Mouse (Mus musculus): ENCODE data around the gene Fam83e. TPM values are rescaled to one million over a fixed set of nuclear protein-coding genes. Genes with fewer than 3 reads are reported as not detected.

Fam83e gene
- polyA plus RNA-seq, 1 experiment from 2014 or later: 0.47 TPM

DNA sequence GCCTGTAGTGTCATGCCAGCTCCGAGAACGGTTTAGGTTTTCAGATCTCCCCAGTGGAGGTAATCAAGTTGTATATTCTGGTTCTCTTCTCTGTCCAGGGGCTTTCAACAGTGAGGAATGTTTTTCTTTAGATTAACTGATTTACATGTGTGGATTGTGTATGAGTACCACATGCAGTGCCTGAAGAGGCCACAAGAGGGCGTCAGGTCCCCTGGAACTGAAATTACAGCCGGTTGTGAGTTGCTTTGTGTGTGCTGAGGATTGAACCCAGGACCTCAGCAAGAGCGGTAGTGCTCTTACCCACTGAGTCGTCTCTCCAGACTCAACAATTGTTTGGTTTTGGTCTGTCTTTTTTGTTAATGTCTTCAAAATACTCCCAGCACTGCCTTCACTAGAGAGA, 25.5 kb downstream of the Fam83e start:
- H3K4me3 ChIP-seq (replicated peaks): no peak overlapping the region
- no peak overlapping the region for H3K4me2 ChIP-seq
- 57% methylated on average over 6 of the region's 6 CpGs for WGBS (ENCODE audit: insufficient replicate concordance)
- no peaks in the 10 kb centered on the region for H3K9me3 ChIP-seq (replicated peaks)
- DNase-seq: no peak
- H3K36me3 ChIP-seq: no peaks in the 10 kb centered on the region
- H3K9ac ChIP-seq: no peak overlapping the region
- H3K27ac ChIP-seq: no peak overlapping the region
- ATAC-seq (ENCODE audit: low read depth): no peak
- no peaks in the 10 kb centered on the region for H3K27me3 ChIP-seq
- H3K4me1 ChIP-seq (replicated peaks): peaks cover 12% of the 10 kb centered on the region

DNA sequence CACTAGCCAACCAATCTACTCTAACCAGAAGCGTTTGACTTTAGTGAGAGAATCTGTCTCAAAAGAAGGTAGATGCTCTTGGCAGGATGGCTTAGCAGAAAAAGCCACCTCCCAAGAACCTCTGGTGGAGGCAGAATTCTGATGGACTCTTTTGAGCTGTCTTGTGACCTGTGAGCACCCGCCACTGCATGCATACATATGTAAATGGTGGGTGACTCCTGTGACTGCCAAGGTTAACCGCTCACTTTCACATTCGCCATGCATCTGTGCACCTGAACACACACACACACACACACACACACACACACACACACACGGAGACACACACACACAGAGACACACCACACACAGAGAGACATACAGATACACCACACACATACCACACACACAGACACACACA, 26.4 kb downstream of the Fam83e start:
- Histone ChIP-seq H3K4me1 (replicated peaks) (peaks cover 4% of the 10 kb centered on the region; the same call in 1 of the 2 replicates), H3K4me3 (replicated peaks) (no peak overlapping the region), H3K9ac (no peak overlapping the region), H3K27ac (no peak overlapping the region), H3K27me3 (no peaks in the 10 kb centered on the region), H3K4me2 (no peak overlapping the region), H3K9me3 (replicated peaks) (no peaks in the 10 kb centered on the region), H3K36me3 (no peaks in the 10 kb centered on the region)
- ATAC-seq (ENCODE audit: low read depth) (no peak), DNase-seq (no peak)
- WGBS (ENCODE audit: insufficient replicate concordance): 73% methylated on average over 5 of the region's 5 CpGs

DNA sequence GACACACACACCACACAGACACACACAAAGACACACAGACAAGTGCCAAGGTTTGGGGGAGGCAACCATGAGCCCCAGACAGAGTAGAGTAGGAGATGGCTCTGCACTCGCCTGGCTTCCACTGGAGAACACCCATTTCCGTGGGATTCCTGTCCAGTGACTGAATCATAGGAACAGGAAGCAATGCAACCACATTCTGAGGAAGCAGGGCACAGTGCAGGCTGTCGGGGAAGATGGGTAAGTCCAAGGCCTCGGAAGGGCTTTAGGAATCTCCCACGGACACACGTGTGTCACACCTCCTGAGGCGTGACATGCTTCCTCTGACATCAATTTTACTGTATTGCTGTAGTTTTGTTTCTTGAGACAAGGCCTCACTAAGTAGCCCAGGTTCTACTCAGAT, 27.1 kb downstream of the Fam83e start:
- no peak overlapping the region for H3K4me2 ChIP-seq
- no peaks in the 10 kb centered on the region for H3K36me3 ChIP-seq
- 42% methylated on average over 7 of the region's 7 CpGs for WGBS (ENCODE audit: insufficient replicate concordance)
- H3K4me1 ChIP-seq (replicated peaks): peaks cover 4% of the 10 kb centered on the region; the same call in 1 of the 2 replicates
- no peaks in the 10 kb centered on the region for H3K27me3 ChIP-seq
- no peak overlapping the region for H3K27ac ChIP-seq
- H3K9me3 ChIP-seq (replicated peaks): no peaks in the 10 kb centered on the region
- no peak overlapping the region for H3K4me3 ChIP-seq (replicated peaks)
- DNase-seq (no peak), ATAC-seq (ENCODE audit: low read depth) (no peak)
- no peak overlapping the region for H3K9ac ChIP-seq

DNA sequence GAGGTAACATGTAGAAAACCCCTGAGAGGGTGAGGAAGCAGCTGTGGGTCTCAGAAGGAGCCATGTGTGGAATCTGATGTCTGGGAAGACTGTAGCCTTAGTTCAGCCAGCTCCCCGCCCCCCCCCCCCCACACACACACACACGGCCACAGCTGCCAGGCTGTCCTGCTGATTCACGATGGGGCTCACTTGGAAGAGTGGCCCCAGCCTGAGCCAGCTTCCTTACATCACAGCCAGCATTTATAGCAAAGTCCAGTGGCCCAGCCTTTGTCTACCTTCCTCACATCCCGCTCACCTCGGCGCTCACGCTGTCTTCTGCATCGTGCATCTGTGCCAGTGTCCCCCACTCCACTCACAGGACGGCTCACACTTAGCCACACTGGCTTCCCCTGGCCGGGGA, 28.4 kb downstream of the Fam83e start:
- H3K36me3 ChIP-seq: no peaks in the 10 kb centered on the region
- no peak overlapping the region for H3K4me3 ChIP-seq (replicated peaks)
- H3K4me2 ChIP-seq: no peak overlapping the region
- ATAC-seq (ENCODE audit: low read depth) (no peak), DNase-seq (no peak)
- 37% methylated on average over 10 of the region's 10 CpGs for WGBS (ENCODE audit: insufficient replicate concordance)
- H3K9ac ChIP-seq: no peak overlapping the region
- H3K4me1 ChIP-seq (replicated peaks): peaks cover 4% of the 10 kb centered on the region; the same call in 1 of the 2 replicates
- H3K27ac ChIP-seq: no peak overlapping the region
- no peaks in the 10 kb centered on the region for H3K9me3 ChIP-seq (replicated peaks)
- no peaks in the 10 kb centered on the region for H3K27me3 ChIP-seq

DNA sequence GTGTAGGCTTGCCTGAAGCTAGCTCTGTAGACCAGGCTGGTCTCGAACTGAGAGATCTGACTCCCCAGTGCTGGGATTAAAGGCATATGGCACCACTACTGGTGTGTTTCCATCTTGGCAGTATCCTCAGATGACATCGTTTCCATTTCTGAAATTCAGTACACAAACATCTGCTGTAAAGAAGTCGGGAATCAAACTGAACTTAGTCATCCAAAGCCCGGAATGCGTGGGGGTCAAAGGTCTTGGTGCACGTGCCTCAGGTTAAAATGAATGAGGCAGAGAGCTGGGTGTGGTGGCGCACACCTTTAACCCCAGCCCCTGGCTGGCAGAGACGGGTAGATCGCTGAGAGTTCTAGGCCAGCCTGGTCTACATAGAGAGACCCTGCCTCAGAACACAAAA, 29.1 kb downstream of the Fam83e start:
- Histone ChIP-seq H3K4me1 (replicated peaks) (peaks cover 4% of the 10 kb centered on the region; the same call in 1 of the 2 replicates), H3K9me3 (replicated peaks) (no peaks in the 10 kb centered on the region), H3K9ac (no peak overlapping the region), H3K4me2 (no peak overlapping the region), H3K4me3 (replicated peaks) (no peak overlapping the region), H3K27ac (no peak overlapping the region), H3K27me3 (no peaks in the 10 kb centered on the region), H3K36me3 (no peaks in the 10 kb centered on the region)
- DNase-seq: no peak
- 71% methylated on average over 9 of the region's 9 CpGs for WGBS (ENCODE audit: insufficient replicate concordance)
- ATAC-seq (ENCODE audit: low read depth): no peak

DNA sequence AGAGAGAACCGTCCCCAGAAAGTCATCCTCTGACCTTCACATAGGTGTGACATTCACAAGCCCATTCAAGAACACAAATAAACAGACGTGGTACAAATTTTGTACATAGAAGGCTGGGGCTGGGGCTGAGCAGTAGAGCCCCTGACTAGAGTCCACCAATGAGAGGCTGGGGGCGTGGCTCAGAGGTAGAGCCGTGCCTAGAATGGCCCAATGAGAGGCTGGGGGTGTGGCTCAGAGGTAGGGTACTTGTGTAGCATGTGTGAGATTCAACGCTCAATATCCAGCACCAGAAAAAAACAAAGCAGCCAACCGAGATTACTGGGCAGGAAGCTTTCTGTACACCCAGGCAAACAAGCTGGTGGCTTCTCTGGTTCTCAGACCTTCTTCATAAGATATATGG, 34.7 kb downstream of the Fam83e start:
- no peak overlapping the region for H3K27ac ChIP-seq
- 0 out of 2 replicates have a peak, but pooled peaks cover 6% of the 10 kb centered on the region for H3K4me1 ChIP-seq (replicated peaks)
- H3K9me3 ChIP-seq (replicated peaks): no peaks in the 10 kb centered on the region
- no peaks in the 10 kb centered on the region for H3K36me3 ChIP-seq
- peaks cover 30% of the 10 kb centered on the region for H3K27me3 ChIP-seq
- DNase-seq: no peak
- WGBS (ENCODE audit: insufficient replicate concordance): 52% methylated on average over 6 of the region's 6 CpGs
- no peak overlapping the region for H3K4me3 ChIP-seq (replicated peaks)
- ATAC-seq (ENCODE audit: low read depth): no peak
- H3K9ac ChIP-seq: no peak overlapping the region
- no peak overlapping the region for H3K4me2 ChIP-seq

DNA sequence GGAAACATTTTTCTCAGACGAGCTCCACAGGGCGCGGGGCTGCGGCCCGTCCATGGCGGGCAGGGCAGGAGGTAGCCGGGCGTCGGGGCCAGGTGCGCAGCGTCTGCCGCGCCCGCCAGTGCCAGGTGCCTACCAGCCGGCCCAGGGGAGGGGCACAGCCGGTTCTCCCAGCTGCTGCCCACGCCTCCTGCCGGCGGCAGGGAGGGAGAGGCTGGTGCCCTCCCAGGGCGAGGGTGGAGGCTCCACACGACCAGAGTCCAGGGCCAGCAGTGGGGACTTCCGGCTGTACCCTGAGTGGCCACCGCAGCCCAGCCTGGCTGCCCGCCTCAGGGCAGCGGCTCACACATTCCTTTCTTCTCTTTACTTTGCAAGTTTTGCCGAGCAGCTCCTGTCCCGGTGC, 38.4 kb downstream of the Fam83e start:
- H3K4me1 ChIP-seq (replicated peaks): 0 out of 2 replicates have a peak, but pooled peaks cover 6% of the 10 kb centered on the region
- no peaks in the 10 kb centered on the region for H3K9me3 ChIP-seq (replicated peaks)
- H3K27me3 ChIP-seq: peaks cover 34% of the 10 kb centered on the region
- WGBS (ENCODE audit: insufficient replicate concordance): 8% methylated on average over 26 of the region's 27 CpGs
- H3K4me3 ChIP-seq (replicated peaks): no peak overlapping the region
- H3K27ac ChIP-seq: no peak overlapping the region
- H3K9ac ChIP-seq: no peak overlapping the region
- ATAC-seq (ENCODE audit: low read depth): peak; percentile 43; the same call in 1 of the 2 replicates
- no peaks in the 10 kb centered on the region for H3K36me3 ChIP-seq
- DNase-seq: no peak
- H3K4me2 ChIP-seq: peak overlapping the region; percentile 49

DNA sequence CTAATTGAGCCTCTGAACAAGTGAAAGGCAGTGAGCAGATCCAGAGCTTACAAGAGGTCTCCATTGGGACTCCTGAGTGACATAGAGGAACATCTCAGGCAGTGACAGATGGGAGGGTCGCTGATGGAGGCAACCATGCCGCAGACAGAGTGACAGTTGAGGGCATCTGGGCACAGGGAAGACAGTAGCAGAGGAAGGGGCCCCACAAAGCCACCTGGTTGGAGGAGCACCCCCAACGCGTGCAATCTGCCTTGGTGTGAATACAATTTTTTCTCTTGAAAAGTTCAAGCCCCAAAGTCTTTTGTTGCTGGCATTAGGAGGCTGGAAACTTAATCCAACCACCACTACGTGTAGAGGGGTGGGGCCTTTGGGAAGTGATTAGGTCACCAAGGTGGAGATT, 39.1 kb downstream of the Fam83e start:
- no peak for DNase-seq
- WGBS (ENCODE audit: insufficient replicate concordance): 42% methylated on average over 5 of the region's 5 CpGs

DNA sequence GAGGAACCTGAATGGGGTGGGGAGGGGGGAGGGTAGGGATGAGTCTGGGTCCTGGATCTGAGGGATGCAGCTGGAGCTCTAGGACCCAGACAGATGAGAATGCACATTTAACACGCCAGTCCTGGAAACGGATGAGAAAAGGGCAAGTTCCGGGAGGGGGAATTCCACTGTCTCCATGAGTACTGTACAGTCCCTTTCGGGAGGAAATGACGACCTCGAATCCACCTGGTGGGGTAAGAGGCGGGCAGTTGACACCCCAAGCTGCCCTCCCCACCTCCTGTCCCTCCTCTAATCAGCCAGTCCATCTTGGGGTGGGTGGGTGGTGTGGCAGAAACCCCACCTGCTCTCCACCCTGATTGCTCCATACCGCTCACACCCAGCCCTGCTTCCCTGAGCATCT, 45.0 kb downstream of the Fam83e start:
- Histone ChIP-seq H3K27me3 (peaks cover 3% of the 10 kb centered on the region; the same call in 1 of the 2 replicates), H3K9me3 (replicated peaks) (no peaks in the 10 kb centered on the region; the same call in 1 of the 2 replicates), H3K4me1 (replicated peaks) (no peaks in the 10 kb centered on the region), H3K27ac (no peak overlapping the region), H3K4me2 (no peak overlapping the region), H3K36me3 (no peaks in the 10 kb centered on the region), H3K9ac (no peak overlapping the region), H3K4me3 (replicated peaks) (no peak overlapping the region)
- no peak for DNase-seq
- ATAC-seq (ENCODE audit: low read depth): no peak
- WGBS (ENCODE audit: insufficient replicate concordance): 43% methylated on average over 8 of the region's 8 CpGs

More for the DNA sequence above, 39.1 kb downstream of the Fam83e start:
- 0 out of 2 replicates have a peak, but pooled peaks cover 6% of the 10 kb centered on the region for H3K4me1 ChIP-seq (replicated peaks)
- H3K27ac ChIP-seq: no peak overlapping the region
- H3K9ac ChIP-seq: no peak overlapping the region
- no peak for ATAC-seq (ENCODE audit: low read depth)
- no peak overlapping the region for H3K4me2 ChIP-seq
- no peak overlapping the region for H3K4me3 ChIP-seq (replicated peaks)
- peaks cover 34% of the 10 kb centered on the region for H3K27me3 ChIP-seq
- H3K36me3 ChIP-seq: no peaks in the 10 kb centered on the region
- no peaks in the 10 kb centered on the region for H3K9me3 ChIP-seq (replicated peaks)

DNA sequence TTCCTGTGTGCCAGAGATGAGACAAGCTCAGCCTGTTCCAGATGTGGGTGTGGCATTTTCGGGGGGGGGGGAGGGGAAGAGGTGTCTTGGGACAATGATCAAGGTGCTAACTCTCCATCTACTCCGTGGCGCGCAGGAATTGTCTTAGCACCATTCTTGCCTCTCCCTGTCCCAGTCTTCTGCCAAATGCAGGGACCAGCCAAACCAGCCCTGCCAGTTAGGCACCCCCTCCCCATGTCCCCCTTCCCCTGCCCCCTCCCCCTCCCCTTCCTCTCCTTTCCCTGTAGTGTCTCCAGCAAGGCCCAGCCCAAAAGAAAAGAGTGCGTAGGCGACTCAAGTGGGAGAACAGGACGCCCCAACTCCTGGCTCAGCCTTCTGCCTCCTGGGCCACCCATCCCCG, 45.8 kb downstream of the Fam83e start:
- Histone ChIP-seq H3K4me2 (no peak overlapping the region), H3K9me3 (replicated peaks) (no peaks in the 10 kb centered on the region; the same call in 1 of the 2 replicates), H3K4me3 (replicated peaks) (no peak overlapping the region), H3K36me3 (no peaks in the 10 kb centered on the region), H3K9ac (no peak overlapping the region), H3K27me3 (peaks cover 2% of the 10 kb centered on the region; the same call in 1 of the 2 replicates), H3K4me1 (replicated peaks) (no peaks in the 10 kb centered on the region), H3K27ac (no peak overlapping the region)
- no peak for ATAC-seq (ENCODE audit: low read depth)
- no peak for DNase-seq
- 42% methylated on average over 8 of the region's 8 CpGs for WGBS (ENCODE audit: insufficient replicate concordance)

DNA sequence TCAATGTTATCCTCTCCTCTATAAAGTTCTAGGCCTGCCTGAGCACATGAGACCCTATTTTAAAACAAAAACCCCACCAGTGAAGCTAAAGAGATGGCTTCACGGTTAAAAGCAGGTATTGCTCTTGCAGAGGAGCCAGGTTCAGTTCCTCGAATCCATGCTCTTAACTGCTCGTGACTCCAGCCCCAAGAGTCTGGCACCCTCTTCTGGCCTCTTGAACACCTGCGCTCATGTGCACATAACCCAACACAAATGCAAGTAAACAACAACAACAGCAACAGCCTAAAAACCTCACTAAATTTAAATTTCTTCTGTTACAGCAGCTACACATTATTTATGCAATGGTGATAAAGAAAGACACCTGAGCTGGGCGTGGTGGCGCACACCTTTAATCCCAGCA, 46.5 kb downstream of the Fam83e start:
- WGBS (ENCODE audit: insufficient replicate concordance): 71% methylated on average over 6 of the region's 6 CpGs
- H3K4me2 ChIP-seq: no peak overlapping the region
- no peak for DNase-seq
- H3K9ac ChIP-seq: no peak overlapping the region
- no peaks in the 10 kb centered on the region; the same call in 1 of the 2 replicates for H3K9me3 ChIP-seq (replicated peaks)
- H3K4me3 ChIP-seq (replicated peaks): no peak overlapping the region
- H3K36me3 ChIP-seq: no peaks in the 10 kb centered on the region
- no peaks in the 10 kb centered on the region for H3K4me1 ChIP-seq (replicated peaks)
- H3K27me3 ChIP-seq: peaks cover 2% of the 10 kb centered on the region; the same call in 1 of the 2 replicates
- no peak for ATAC-seq (ENCODE audit: low read depth)
- H3K27ac ChIP-seq: no peak overlapping the region

DNA sequence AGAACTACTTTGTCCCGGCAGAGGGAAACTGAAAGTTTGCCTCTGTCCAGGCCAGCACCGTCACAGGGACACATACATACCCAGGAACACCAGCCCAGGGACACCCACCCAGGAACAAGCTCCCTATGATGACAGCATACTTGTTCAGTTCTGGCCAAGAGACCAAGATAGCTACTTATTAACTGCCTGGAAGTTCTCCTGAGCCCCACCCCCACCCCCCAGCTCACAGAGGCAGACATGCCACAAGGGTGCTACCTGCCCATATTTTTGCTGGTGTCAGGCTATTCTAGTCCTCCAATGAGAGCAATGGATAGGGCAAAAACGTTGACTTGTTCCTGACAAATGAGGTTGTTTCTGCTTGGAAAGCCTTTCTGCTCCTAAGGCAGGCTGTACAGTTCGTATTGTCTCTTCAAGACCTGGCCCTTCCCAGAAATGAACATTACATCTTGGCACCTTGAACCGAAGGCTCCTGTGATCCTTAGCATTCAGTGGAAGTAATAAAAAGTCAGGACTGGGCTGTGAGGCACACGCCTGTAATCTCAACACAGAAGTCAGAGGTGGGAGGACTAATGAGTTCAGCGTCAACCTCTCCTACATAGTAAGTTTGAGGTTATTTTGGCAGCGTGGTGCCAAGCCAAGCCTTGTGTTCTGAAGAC, 49.5 kb downstream of the Fam83e start:
- Histone ChIP-seq H3K9me3 (replicated peaks) (no peaks in the 10 kb centered on the region; the same call in 1 of the 2 replicates), H3K27ac (no peak overlapping the region), H3K4me2 (no peak overlapping the region), H3K9ac (no peak overlapping the region), H3K27me3 (peaks cover 7% of the 10 kb centered on the region; the same call in 1 of the 2 replicates), H3K4me3 (replicated peaks) (no peak overlapping the region), H3K36me3 (no peaks in the 10 kb centered on the region), H3K4me1 (replicated peaks) (no peaks in the 10 kb centered on the region)
- ATAC-seq (ENCODE audit: low read depth): no peak
- DNase-seq: no peak
- 54% methylated on average over 8 of the region's 8 CpGs for WGBS (ENCODE audit: insufficient replicate concordance)

Measured in liver, embryonic 13.5 days (tissue).